Mouse (Mus musculus) right cerebral cortex, adult 18-20 months (tissue): Measurements from ENCODE around the gene Hist1h4a.

Experiments
- DNase-seq: peaks from one replicate; pipeline ENCODE4 v3.0.0; 2022; ENCODE audit warnings: mixed read lengths

Gene Hist1h4a

DNA sequence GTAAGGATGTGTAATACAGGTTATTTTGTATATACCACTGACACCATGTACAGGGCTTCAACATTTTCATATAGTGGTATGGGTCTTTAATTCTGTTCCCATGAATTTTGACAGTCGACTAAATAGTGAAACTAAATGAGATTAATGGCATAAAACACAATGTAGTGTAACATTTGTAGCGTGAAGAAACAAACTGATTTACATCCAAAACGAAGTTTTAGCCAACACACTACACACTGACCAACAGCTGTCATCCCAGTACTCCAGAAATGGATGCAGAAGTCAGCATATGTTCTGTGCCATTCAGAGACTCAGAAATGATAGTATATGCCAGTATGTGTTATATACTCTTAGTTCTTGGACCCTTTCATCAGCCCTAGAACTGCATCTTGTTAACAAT, 3.1 kb downstream of the Hist1h4a start:
- DNase-seq: no peak

DNA sequence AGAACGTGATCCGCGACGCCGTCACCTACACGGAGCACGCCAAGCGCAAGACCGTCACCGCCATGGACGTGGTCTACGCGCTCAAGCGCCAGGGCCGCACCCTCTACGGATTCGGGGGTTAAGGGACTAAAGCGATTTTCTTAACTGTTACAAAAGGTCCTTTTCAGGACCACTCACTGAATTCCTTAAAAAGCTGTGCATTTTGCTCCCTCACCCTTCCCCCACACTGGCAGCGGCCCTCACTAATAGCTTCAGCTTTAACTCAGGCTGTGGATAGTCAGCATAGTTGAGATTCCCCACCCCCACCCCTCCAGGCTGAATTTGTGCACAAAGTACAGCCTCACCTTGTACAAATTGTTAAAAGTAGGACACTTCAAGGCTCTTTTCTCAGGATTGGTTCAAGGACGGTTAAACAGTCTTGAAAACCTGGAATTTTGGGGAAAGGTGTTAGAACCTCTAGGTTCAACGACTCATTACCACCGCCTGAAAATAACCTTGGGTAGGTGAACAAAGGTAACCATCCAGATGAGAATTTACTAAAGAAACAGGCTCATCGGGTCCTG, 3.7 kb downstream of the Hist1h4a start:
- no peak for DNase-seq

DNA sequence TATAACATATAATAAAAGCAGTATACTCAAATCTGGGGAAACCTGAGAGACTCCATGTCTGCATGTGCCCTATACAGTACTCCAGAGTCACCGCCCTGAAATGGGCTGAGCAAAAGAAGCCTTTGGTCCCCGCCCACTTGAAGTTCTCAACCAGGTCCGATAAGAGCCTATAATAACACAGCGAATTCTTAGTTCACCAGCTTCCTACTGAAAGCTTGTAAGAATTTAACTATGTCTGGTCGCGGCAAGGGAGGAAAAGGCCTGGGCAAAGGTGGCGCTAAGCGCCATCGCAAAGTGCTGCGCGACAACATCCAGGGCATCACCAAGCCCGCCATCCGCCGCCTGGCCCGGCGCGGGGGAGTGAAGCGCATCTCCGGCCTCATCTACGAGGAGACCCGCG, 4.2 kb downstream of the Hist1h4a start, which contains the start of gene Hist1h4b:
Hist1h4b (plus strand) TSS at position 224 of the 400 bp plus-strand sequence.
- peak; percentile 91 for DNase-seq

DNA sequence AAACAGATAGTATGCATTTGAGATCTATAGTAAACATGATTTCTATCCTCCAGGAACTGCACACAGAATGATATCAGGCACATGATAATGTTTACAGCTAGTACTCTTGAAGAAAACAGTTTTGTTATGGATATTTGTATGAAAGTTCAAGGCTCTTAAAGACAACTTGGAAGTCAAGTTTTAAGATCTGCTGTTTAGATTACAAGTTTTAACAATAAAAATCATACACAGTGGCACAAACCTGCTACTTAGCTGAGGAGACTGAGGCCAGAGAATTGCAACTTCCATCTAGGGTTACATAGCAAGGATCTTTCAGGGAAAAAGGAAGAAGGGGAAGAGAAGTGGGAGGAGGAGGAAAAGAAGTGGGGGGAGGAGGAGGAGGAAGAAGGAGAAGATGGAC, 6.0 kb downstream of the Hist1h4a start:
- no peak for DNase-seq

DNA sequence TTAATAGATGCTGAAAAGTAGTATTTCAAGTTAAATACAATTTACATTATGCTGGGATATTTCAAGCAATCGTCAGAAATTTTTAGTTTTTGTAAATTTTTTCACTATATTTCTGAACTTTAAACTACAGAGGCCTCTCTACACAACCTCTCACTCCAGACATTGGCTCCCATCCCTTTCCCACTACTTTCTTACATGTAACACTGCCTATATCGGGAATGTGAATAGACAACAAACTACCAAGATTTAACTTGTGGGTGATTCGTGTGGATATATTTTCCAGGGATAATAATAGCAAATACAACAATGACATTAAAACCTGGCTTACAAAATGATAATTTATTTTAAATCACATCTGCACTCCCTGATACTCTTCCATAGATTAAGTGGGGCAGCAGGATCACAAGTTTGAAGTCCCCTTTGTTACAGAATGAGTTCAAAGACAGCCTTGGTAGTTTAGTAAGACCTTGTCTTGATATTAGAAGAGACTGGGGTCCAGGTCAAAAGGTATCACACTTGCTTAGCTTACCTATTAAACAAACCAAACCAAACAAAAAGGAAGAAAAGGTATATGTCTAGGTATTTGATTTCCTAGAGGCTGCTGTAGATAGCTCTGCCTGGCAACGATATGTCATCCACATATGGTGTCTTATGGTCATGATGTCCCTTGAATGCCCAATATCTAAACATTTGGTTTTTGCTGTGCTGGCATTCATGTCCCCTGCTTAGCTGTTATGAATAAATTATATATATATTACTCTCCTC, 7.5 kb downstream of the Hist1h4a start:
- DNase-seq: no peak

DNA sequence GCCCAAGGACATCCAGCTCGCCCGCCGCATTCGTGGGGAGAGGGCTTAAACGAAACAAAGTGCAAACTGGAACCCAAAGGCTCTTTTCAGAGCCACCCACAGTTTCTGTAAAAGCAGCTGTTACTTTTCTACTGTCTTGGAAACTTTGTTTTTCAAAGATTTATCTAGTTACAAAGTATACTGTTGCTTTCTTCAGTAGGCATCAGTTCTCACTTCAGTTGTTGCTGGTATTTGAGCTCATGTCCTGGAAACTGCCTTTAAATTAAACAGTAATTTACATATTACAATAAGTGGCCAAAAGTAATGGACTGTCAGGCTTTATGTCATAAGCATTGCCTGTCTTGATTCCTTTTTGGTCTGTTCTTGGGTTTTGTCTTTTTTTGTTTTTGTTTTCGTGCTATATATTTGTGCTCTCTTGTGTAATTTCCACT, 8.3 kb downstream of the Hist1h4a start:
- no peak for DNase-seq

DNA sequence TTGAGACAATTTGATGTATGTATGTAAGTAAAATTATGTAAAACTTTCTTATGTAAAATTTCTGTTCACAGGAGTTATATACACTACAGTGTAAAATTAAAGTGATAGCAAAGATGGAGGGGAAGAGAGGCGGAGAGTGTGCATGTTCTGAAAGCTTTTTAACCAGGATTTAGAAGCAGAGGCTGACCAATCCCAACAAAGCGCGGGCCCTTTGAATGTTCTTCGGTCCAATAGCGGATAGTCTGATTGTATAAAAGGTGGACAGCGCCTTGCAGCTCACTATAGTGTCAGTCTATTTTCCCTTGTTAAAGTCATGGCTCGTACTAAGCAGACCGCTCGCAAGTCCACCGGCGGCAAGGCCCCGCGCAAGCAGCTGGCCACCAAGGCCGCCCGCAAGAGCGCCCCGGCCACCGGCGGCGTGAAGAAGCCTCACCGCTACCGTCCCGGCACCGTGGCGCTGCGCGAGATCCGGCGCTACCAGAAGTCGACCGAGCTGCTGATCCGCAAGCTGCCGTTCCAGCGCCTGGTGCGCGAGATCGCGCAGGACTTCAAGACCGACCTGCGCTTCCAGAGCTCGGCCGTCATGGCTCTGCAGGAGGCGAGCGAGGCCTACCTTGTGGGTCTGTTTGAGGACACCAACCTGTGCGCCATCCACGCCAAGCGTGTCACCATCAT, 8.8 kb downstream of the Hist1h4a start, which contains the start of gene Hist1h3b:
Hist1h3b (plus strand) TSS at position 201 of the 675 bp plus-strand sequence.
- peak; percentile 92 for DNase-seq

DNA sequence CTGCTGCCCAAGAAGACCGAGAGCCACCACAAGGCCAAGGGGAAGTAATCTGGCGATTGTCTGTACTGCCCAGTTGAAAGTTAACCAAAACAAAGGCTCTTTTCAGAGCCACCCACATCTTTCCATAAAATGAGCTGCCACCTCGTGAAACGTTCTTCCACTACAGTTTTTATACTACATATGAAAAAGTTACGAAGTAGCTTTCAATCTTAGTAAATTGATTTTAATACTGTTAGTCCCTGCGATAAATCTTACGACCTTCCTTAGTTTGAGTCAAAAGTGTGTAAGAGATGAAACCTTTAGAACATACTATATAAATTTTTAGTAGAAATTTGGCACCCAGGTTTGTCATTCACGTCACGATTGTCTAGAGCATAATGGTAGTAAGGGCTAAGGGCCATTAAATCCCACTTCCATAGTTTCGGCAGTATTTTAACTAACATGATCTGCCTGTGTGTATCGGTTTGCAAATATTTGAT, 9.5 kb downstream of the Hist1h4a start:
- no peak for DNase-seq

DNA sequence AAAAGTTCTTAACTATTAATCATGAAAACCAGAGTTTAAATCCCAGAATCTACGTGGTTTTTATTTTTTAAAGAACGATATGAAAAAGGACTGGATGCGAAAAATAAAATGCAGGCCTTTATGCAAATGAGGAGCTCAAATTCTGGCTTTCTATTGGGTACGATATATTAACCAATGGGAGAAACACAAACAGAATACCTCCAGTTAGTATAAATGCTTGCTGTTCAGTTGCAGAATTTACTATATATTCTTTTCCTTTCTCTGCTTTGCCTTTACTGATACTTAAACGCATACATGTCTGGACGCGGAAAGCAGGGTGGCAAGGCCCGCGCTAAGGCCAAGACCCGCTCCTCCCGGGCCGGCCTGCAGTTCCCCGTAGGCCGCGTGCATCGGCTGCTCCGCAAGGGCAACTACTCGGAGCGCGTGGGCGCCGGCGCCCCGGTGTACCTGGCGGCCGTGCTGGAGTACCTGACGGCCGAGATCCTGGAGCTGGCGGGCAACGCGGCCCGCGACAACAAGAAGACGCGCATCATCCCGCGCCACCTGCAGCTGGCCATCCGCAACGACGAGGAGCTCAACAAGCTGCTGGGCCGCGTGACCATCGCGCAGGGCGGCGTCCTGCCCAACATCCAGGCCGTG, 10.1 kb downstream of the Hist1h4a start, which contains the start of gene Hist1h2ab:
Hist1h2ab (plus strand) TSS at position 288 of the 639 bp plus-strand sequence.
- peak; percentile 15 for DNase-seq

DNA sequence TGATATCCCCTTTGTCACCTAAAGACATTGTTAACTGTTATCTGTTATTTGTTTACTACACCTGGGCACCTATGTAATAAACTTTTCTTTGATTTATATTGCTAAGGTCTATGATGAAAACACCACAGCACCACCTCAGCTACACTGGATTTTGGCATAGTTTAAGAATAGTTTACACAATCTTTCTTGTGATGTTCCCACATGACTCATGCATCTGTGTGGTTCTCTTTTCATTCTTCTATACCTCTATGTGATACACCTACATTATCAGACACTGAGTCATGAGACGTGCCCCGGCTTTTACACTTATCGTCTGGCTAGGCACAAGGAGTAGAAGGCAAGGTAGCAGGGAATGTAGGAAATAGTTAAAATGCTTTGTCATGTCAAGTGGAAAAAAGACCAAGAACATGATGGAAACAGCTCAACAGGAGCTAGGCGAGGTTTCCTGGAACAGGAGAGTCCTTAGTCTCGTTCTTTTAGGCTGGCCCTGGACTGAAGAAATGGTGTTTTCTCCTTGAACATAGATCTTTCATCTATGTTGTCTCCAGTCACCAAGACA, 11.4 kb downstream of the Hist1h4a start:
- no peak for DNase-seq

DNA sequence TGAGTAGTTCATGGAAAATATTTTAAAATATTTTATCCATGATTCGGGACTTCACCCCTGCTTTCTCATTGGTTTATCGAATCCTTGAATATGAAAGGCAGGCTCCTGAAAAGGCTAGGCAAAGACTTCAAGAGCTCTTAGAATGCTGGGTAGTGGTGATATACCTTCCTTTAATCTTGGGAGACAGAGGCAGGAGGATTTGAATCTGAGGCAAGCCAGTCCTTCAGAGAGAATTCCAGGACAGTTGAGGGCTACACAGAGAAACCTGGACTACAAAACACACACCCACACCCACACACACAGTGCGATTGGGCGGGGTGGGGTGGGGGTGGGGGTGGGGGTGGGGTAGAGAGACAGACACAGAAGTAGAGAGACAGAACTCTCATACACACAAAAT, 13.1 kb downstream of the Hist1h4a start:
- no peak for DNase-seq

DNA sequence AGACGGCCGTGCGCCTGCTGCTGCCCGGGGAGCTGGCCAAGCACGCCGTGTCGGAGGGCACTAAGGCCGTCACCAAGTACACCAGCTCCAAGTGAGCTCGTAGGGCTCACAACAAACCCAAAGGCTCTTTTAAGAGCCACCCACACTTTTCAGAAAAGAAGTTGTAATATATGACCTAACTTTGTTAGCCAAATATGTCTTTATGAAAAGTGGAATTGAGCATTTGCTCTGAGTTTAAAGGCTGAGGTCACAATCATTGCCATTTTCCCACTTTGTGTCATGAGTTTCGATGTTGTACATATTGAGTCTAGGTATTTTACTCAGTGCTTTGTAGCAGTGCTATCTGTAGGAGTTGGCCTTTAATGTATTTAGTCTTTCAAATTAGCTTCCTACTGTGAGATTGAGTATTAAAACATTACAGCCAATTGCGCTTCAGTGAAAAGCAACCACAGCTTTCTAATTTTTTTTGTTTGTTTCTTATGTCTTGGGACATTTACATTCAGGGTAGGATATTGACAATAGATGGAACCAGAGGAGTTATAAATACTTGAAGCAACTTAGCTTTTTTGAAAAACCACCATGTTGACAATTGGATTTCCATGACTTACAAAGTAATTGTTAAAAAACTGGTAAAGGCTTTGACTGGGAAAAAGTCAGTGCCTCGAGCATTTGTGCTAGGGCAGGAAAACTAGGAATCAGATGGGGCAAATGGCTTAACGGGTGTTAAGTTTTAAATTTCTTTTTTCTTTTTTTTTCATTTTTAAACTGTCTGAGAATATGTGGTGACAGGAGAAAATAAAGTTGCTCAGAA, 13.7 kb downstream of the Hist1h4a start:
- no peak for DNase-seq

DNA sequence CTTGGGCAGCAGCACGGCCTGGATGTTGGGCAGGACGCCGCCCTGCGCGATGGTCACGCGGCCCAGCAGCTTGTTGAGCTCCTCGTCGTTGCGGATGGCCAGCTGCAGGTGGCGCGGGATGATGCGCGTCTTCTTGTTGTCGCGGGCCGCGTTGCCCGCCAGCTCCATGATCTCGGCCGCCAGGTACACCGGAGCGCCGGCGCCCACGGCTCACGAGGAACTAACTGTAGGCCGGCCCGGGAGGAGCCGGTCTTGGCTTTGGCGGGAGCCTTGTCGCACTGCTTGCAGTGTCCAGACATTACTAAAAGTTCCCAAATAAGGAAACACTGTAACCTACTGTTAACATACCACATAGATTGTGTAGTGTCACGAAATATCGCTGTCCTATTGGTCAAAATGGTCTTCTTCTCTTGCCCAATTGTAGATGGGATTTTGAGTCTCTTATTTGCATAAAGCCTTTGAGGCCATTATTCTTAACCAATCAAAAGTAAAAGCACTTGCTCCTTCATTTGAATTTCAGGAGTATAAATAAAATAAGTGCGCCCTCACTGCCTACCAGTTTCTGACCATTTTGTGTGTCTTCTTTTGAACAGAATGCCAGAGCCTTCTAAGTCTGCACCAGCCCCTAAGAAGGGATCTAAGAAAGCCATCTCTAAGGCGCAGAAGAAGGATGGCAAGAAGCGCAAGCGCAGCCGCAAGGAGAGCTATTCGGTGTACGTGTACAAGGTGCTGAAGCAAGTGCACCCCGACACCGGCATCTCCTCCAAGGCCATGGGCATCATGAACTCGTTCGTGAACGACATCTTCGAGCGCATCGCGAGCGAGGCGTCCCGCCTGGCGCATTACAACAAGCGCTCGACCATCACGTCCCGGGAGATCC, 14.6 kb downstream of the Hist1h4a start, which contains the start of gene Hist1h2bb:
Hist1h2bb (plus strand) TSS at position 534 of the 880 bp plus-strand sequence.
- peak; percentile 81 for DNase-seq

DNA sequence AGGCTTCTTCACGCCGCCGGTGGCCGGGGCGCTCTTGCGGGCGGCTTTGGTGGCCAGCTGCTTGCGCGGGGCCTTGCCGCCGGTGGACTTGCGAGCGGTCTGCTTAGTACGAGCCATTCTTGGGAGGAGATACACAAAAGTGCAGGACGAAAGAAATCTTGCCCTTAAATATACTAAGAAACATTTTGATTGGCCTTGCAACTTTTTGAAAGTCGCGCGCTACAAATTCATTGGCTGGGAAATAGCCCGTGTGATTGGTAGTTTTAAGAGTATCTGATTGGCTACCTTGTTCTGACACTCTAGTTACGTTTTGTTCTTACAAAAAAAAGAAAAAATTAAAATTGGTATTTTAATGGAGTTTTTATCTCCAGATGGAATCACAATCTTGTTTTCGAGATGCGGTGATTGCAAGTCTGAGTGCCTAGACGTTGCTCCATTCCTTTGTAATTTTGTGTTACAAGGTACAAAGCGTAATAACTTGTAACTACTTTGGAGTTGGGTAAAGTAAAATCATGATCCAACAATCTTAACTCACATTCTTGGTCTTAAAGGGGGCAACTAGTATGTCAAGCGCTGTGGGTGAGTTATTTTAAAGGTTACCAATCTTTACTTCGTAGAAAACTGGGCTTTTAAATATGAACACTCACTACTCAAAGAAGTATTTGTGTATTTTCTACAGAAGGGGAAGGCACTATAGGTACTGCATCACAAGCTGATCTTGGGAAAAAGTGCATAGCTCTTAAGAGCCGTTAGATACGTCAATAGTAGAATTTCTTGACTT, 15.5 kb downstream of the Hist1h4a start, which contains the start of gene Hist1h3c:
Hist1h3c (minus strand) TSS at position 222 of the 781 bp plus-strand sequence.
- peak; percentile 79 for DNase-seq

DNA sequence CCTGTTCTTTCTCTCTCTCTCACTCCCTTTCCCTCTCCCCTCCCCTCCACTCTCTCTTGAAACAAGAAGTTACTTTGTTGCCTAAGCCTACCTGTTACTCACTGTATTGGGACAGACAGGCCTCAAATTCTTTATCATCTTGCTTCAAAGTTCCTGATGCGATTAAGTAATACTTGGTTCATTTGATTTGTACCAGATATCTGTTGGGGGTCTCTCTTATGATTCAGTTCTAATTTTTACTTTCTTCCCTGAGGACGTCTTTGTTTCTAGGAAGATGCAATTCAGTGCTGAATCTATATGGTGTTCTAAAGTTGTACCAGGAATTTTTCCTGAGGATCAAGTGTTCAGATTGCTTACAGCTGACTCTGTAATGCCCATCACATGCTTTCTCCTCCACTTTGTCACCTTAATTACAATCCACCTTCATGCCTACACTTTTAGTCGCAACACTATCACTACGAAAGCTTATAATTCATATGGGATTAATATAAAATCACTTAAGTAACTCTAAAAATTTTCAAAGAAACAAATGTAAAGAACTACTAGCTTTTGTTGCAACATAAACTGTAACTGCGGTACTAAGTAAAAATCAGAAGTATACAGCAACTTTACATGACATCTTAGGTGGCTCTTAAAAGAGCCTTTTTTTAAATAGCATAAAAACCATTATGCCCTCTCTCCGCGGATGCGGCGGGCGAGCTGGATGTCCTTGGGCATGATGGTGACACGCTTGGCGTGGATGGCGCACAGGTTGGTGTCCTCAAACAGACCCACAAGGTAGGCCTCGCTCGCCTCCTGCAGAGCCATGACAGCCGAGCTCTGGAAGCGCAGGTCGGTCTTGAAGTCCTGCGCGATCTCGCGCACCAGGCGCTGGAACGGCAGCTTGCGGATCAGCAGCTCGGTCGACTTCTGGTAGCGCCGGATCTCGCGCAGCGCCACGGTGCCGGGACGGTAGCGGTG, 16.3 kb downstream of the Hist1h4a start:
- no peak for DNase-seq

DNA sequence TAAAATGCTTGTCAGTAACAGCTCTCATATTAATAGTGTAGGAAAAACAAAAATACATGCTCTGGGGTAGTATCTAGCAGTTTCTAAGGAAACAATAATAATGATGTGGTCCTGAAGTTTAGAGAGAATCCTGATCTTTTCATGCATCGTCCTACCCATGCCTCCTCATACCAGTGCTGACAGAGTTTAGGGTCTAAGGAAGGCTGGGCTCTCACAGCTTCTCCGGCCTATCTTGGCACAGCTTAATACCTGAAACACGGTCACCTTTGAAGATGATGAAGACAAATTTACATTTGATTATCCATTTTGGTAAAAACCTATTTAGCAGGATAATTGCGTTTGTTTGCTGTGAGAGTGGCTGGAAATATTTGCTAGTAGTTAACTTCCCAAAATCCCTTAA, 17.1 kb downstream of the Hist1h4a start:
- no peak for DNase-seq

DNA sequence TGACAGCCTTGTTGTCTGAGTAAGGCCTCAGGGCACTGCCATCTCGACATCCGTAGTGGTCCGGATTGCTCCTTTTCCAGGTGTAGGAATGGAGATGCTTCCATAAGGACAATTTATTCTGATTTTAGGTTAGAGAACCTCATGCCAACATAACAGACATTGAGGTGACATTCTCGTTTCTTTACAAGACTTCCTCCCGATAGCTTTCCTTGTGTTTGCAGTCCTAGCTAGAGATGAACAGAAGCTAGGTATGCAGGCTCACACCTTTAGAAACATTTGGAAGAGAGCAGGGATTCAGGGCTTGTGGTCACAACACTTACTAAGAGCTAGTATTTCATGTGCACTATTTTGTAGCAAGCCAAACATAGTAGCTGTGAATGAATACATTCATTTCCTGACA, 17.8 kb downstream of the Hist1h4a start:
- DNase-seq: no peak

DNA sequence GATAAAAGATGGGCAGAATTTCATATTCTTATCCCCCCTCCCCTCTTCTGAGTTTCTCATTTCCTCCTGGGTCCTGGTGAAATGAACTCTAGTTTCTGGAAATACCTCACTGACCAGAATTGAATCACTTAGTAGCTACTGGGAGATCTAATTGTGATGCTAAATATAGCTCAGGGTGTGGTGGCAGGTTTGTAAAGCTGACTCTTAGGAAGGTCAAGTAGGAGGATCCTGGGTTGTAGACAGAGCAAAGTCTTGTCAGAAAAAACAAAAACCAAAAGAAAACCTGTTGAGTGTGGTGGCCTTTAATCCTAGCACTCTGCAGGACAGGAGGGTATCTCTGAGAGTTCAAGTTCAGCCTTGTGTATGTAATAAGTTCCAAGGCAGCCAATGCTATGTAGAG, 19.0 kb downstream of the Hist1h4a start:
- DNase-seq: no peak

DNA sequence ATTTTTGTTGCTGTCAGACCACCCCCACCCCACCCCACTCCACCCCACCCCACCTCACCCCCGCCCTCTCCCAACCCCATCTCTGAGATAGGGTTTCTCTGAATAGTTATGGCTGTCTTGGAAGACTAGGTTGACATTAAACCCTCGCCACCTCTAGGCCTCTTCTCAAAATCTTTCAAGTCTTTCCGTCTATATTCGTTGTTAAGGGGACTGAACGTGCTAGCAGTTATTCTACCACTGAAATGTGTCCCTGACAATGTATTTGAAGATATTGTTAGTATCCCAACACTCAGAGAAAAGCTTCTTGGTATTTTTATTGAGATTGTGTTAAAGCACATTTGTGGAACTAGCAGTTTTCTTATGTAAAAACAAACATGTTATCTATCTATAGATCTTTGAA, 20.1 kb downstream of the Hist1h4a start:
- DNase-seq: no peak
